Mouse (Mus musculus): ENCODE measurements around the gene Mcpt2.

- no peak for TF ChIP-seq CTCF (IDR thresholded peaks at IDR 0.05; ENCODE audit: low read depth, low read length)
- TF ChIP-seq GATA1 (IDR thresholded peaks at IDR 0.05; ENCODE audit: borderline replicate concordance, low read length), result no peak
- no peak for TF ChIP-seq POLR2AphosphoS5 (IDR thresholded peaks at IDR 0.05; ENCODE audit: insufficient replicate concordance, low read depth, low read length)
These were observed 27.9 kb upstream of the Mcpt2 start for GRCm38 (mm10) chr14:56013924-56014323.
